Comparison of ENCODE assay signal across 8 mouse cellular contexts in the genomic region with DNA sequence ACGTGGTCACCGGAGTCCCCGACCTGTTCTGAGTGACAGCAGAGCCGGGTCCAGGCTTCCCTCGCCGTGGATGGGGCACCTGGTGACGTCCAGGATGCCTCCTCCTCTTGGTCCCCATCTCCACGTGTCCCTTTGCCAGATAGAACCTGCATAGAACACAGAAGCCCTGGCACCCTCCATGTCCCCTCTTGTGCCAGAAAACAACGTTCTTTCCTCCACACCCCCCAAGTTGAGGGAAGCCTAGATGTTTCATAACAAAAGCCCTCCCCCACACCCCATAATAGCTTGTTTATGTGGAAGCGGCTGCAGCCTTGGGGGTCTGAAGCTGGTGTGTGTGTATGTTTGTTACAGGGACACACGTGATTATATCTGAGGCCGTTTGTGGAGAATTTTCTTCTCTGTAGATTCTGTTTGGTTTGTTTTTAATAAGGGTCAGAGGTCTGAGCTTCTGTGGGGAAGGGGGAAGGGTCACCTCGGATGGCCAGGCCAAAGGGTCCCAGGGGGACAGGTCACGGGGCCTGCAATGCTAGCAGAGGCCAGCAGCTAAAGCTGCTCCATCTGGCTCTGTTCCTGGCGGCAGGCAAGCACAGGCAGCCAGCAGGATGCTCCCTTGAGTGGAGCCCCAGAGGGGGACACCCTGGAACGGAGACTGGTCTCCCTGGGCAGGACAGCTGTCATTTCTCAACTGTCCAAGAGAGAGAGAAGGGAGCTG.
DNase-seq lines count a peak whose midpoint lies in the region; ATAC-seq and TF ChIP-seq lines count a peak whose summit lies in the region.

No protein-coding gene starts in this region.

- no peak for TF ChIP-seq CTCF in kidney, adult 2 months (conservative IDR thresholded peaks at IDR 0.05; ENCODE audit: insufficient read depth, insufficient read length, low read depth, low read length)
- TF ChIP-seq CTCF in stomach, postnatal 0 days (IDR thresholded peaks at IDR 0.05; ENCODE audit: low read depth) = peak; percentile 50

- H3K27ac ChIP-seq in embryonic facial prominence, embryonic 13.5 days = peak overlapping the region; percentile 99
- H3K27ac ChIP-seq in kidney, adult 2 months (ENCODE audit: insufficient read depth, low read depth, low read length) = peak overlapping the region; percentile 98
- H3K27ac ChIP-seq in limb, embryonic 15.5 days = peak overlapping the region; percentile 98
- H3K27ac ChIP-seq in midbrain, embryonic 14.5 days (replicated peaks; ENCODE audit: low read depth, low read length) = peak overlapping the region; percentile 100
- H3K27ac ChIP-seq in stomach, postnatal 0 days (replicated peaks) = peak overlapping the region; percentile 97

- H3K9ac ChIP-seq in embryonic facial prominence, embryonic 13.5 days = peak overlapping the region; percentile 74
- peak overlapping the region; percentile 37 for H3K9ac ChIP-seq in limb, embryonic 15.5 days
- peak overlapping the region; percentile 51; the same call in 1 of the 2 replicates for H3K9ac ChIP-seq in midbrain, embryonic 14.5 days (replicated peaks; ENCODE audit: low read length)
- H3K9ac ChIP-seq in stomach, postnatal 0 days (ENCODE audit: low read length) = peak overlapping the region; percentile 74

- no peaks in the 10 kb centered on the region for H3K36me3 ChIP-seq in embryonic facial prominence, embryonic 13.5 days
- H3K36me3 ChIP-seq in kidney, adult 2 months (ENCODE audit: control insufficient read depth, insufficient read depth, low read length) = no peaks in the 10 kb centered on the region
- H3K36me3 ChIP-seq in limb, embryonic 15.5 days = no peaks in the 10 kb centered on the region
- H3K36me3 ChIP-seq in midbrain, embryonic 14.5 days (ENCODE audit: control insufficient read depth, insufficient read depth, low read length) = no peaks in the 10 kb centered on the region
- H3K36me3 ChIP-seq in stomach, postnatal 0 days (ENCODE audit: control insufficient read depth, insufficient read depth, low read length) = no peaks in the 10 kb centered on the region

- no peak for TF ChIP-seq POLR2A in kidney, adult 2 months (IDR thresholded peaks at IDR 0.05; ENCODE audit: low read depth, low read length)

- DNase-seq in thymus, adult 18-20 months = peak; percentile 39 to 57
- no peak for DNase-seq in thymus, postnatal 0 days (ENCODE audit: low spot score)
- peak; percentile 93 to 95 for DNase-seq in heart, adult 9 months (ENCODE audit: low spot score in 2 of 2)
- DNase-seq in kidney, adult 2 months = peak; percentile 89
- peak; percentile 81 for DNase-seq in midbrain, embryonic 14.5 days
- peak; percentile 58 for DNase-seq in stomach, postnatal 0 days (ENCODE audit: low spot score)

- H3K4me2 ChIP-seq in embryonic facial prominence, embryonic 13.5 days = peak overlapping the region; percentile 87
- peak overlapping the region; percentile 89 for H3K4me2 ChIP-seq in limb, embryonic 15.5 days
- H3K4me2 ChIP-seq in midbrain, embryonic 14.5 days (ENCODE audit: low read length) = peak overlapping the region; percentile 63
- H3K4me2 ChIP-seq in stomach, postnatal 0 days (replicated peaks; ENCODE audit: low read depth) = peak overlapping the region; percentile 86

- 3% methylated on average over 16 of the region's 16 CpGs for WGBS in embryonic facial prominence, embryonic 13.5 days
- WGBS in kidney, adult 2 months = 2% methylated on average over 16 of the region's 16 CpGs
- 2% methylated on average over 16 of the region's 16 CpGs for WGBS in limb, embryonic 15.5 days
- WGBS in midbrain, embryonic 14.5 days = 1% methylated on average over 16 of the region's 16 CpGs
- 5% methylated on average over 16 of the region's 16 CpGs for WGBS in stomach, postnatal 0 days

- H3K4me3 ChIP-seq in embryonic facial prominence, embryonic 13.5 days = peak overlapping the region; percentile 46
- H3K4me3 ChIP-seq in kidney, adult 2 months (ENCODE audit: insufficient read depth, low read depth, low read length) = peak overlapping the region; percentile 42
- peak overlapping the region; percentile 49 for H3K4me3 ChIP-seq in limb, embryonic 15.5 days
- H3K4me3 ChIP-seq in midbrain, embryonic 14.5 days (replicated peaks; ENCODE audit: low read depth, low read length) = no peak overlapping the region
- peak overlapping the region; percentile 46 for H3K4me3 ChIP-seq in stomach, postnatal 0 days (ENCODE audit: low read depth, low read length)

- H3K4me1 ChIP-seq in embryonic facial prominence, embryonic 13.5 days = peaks cover 61% of the 10 kb centered on the region
- peaks cover 41% of the 10 kb centered on the region for H3K4me1 ChIP-seq in kidney, adult 2 months (ENCODE audit: control insufficient read depth, insufficient read depth, low read length)
- peaks cover 69% of the 10 kb centered on the region for H3K4me1 ChIP-seq in limb, embryonic 15.5 days
- peaks cover 72% of the 10 kb centered on the region for H3K4me1 ChIP-seq in midbrain, embryonic 14.5 days (ENCODE audit: control insufficient read depth, insufficient read depth, low read length)
- H3K4me1 ChIP-seq in stomach, postnatal 0 days (replicated peaks; ENCODE audit: control insufficient read depth, insufficient read depth) = peaks cover 9% of the 10 kb centered on the region; the same call in 1 of the 2 replicates

- no peaks in the 10 kb centered on the region for H3K9me3 ChIP-seq in embryonic facial prominence, embryonic 13.5 days
- no peaks in the 10 kb centered on the region for H3K9me3 ChIP-seq in limb, embryonic 15.5 days
- H3K9me3 ChIP-seq in midbrain, embryonic 14.5 days (ENCODE audit: control insufficient read depth, low read length) = no peaks in the 10 kb centered on the region
- H3K9me3 ChIP-seq in stomach, postnatal 0 days (ENCODE audit: control insufficient read depth, low read length) = no peaks in the 10 kb centered on the region

- peak; percentile 34 for TF ChIP-seq EP300 in stomach, postnatal 0 days (optimal IDR thresholded peaks at IDR 0.05)

- ATAC-seq in embryonic facial prominence, embryonic 13.5 days (ENCODE audit: insufficient number of reproducible peaks, insufficient read depth, low FRiP score, low TSS enrichment, low read depth) = peak; percentile 17
- ATAC-seq in limb, embryonic 15.5 days (ENCODE audit: insufficient number of reproducible peaks, low FRiP score, low TSS enrichment, low read depth) = peak; percentile 25
- peak; percentile 3 for ATAC-seq in midbrain, embryonic 14.5 days (ENCODE audit: low FRiP score, low TSS enrichment)
- ATAC-seq in stomach, postnatal 0 days (ENCODE audit: low FRiP score, low TSS enrichment) = peak; percentile 58

- H3K27me3 ChIP-seq in embryonic facial prominence, embryonic 13.5 days = no peaks in the 10 kb centered on the region
- no peaks in the 10 kb centered on the region for H3K27me3 ChIP-seq in kidney, adult 2 months (replicated peaks; ENCODE audit: control insufficient read depth, insufficient read depth, low read length)
- H3K27me3 ChIP-seq in limb, embryonic 15.5 days = no peaks in the 10 kb centered on the region
- H3K27me3 ChIP-seq in midbrain, embryonic 14.5 days (ENCODE audit: control insufficient read depth, insufficient read depth, low read length) = no peaks in the 10 kb centered on the region
- no peaks in the 10 kb centered on the region for H3K27me3 ChIP-seq in stomach, postnatal 0 days (ENCODE audit: control insufficient read depth, insufficient read depth, low read length)

Comparison
In these comparisons a context has a peak if more than half of its experiments do, and no peak if none do; other contexts are left out.
1. ATAC-seq: peak in every context shown above with its lines; median percentile 58 in stomach, postnatal 0 days; 25 in limb, embryonic 15.5 days; 17 in embryonic facial prominence, embryonic 13.5 days; 3 in midbrain, embryonic 14.5 days.